Mouse (Mus musculus) spleen, adult 12 weeks (tissue): ENCODE results near the gene Vnn3.

ENCODE experiments used
- DNase-seq: peaks from one replicate; pipeline ENCODE4 v3.0.0; 2022; ENCODE audit warnings: low spot score

Gene Vnn3

GRCm38 (mm10) chr10:23892987-23893386 lies 41.7 kb downstream of the Vnn3 start:
- no peak for DNase-seq

GRCm38 (mm10) chr10:23894601-23895349 lies 43.5 kb downstream of the Vnn3 start, which contains the start of gene Vnn1:
Gene Vnn1, plus strand, starts transcription at chr10:23894688.
- DNase-seq = no peak

- no peak for DNase-seq
Observed at GRCm38 (mm10) chr10:23895376-23895775, 44.1 kb downstream of the Vnn3 start.

GRCm38 (mm10) chr10:23901119-23901518 lies 49.9 kb downstream of the Vnn3 start:
- DNase-seq = no peak

GRCm38 (mm10) chr10:23905661-23906060 lies 54.4 kb downstream of the Vnn3 start:
- DNase-seq = no peak
